Mouse (Mus musculus) limb, embryonic 14.5 days (tissue): ENCODE measurements around the gene Pm20d1. TPM values are rescaled to one million over a fixed set of nuclear protein-coding genes. Genes with fewer than 3 reads are reported as not detected.

Experiments
- ATAC-seq: fragments of 200-750 bp; cut with Nextera tagmentation; 2 replicates; pipeline ENCODE4 v1.8.0; 2017; ENCODE audit warnings: low read depth, moderate number of reproducible peaks, moderate TSS enrichment; ENCODE audit not compliant: low FRiP score
- DNase-seq: peaks from one replicate; pipeline ENCODE4 v3.0.0-alpha.2; 2015; ENCODE audit warnings: low spot score
- H3K27ac ChIP-seq: fragments of 300-500 bp; sonication (generic); replicated peaks from 2 replicates; pipeline ENCODE4 v1.5.1; 2014; ENCODE audit warnings: low read depth, mild to moderate bottlenecking, low read length, moderate library complexity, mixed read lengths
- H3K27me3 ChIP-seq: fragments of 300-500 bp; sonication (generic); 2 replicates; pipeline ENCODE4 v1.6.1; 2014; ENCODE audit warnings: low read length, mixed read lengths; ENCODE audit not compliant: control insufficient read depth, insufficient read depth
- H3K36me3 ChIP-seq: fragments of 300-500 bp; sonication (generic); 2 replicates; pipeline ENCODE4 v1.6.1; 2014; ENCODE audit warnings: mild to moderate bottlenecking, low read length, moderate library complexity, mixed read lengths; ENCODE audit not compliant: control insufficient read depth, insufficient read depth
- H3K4me1 ChIP-seq: fragments of 300-500 bp; sonication (generic); 2 replicates; pipeline ENCODE4 v1.6.1; 2014; ENCODE audit warnings: antibody characterized with exemption, low read length, mixed read lengths; ENCODE audit not compliant: control insufficient read depth, insufficient read depth
- H3K4me2 ChIP-seq: fragments of 300-500 bp; sonication (generic); replicated peaks from 2 replicates; pipeline ENCODE4 v1.6.1; 2014; ENCODE audit warnings: low read depth, mild to moderate bottlenecking, low read length, moderate library complexity; ENCODE audit not compliant: severe bottlenecking
- H3K4me3 ChIP-seq: fragments of 300-500 bp; sonication (generic); replicated peaks from 2 replicates; pipeline ENCODE4 v1.5.1; 2014; ENCODE audit warnings: low read length
- H3K9ac ChIP-seq: fragments of 300-500 bp; sonication (generic); 2 replicates; pipeline ENCODE4 v1.6.1; 2014; ENCODE audit warnings: mild to moderate bottlenecking, low read depth, low read length, moderate library complexity; ENCODE audit not compliant: severe bottlenecking
- H3K9me3 ChIP-seq: fragments of 300-500 bp; sonication (generic); 2 replicates; pipeline ENCODE4 v1.6.1; 2016; ENCODE audit warnings: low read length; ENCODE audit not compliant: control insufficient read depth
- POLR2A ChIP-seq: fragments of 200-500 bp; IDR thresholded peaks from 2 replicates; pipeline ENCODE4 v1.8.0; 2012; ENCODE audit warnings: inconsistent platforms, mild to moderate bottlenecking, moderate library complexity, borderline replicate concordance; ENCODE audit not compliant: insufficient read depth, insufficient read length; ENCODE audit errors: extremely low read depth
- WGBS: fragments of 180-500 bp; shearing (Covaris S2); extraction: QIAGEN DNeasy Blood & Tissue Kit; methylation state at CpG from one replicate; pipeline ENCODE4 v1.1.7; 2014; 5-methylcytosine and 5-hydroxymethylcytosine counted together
- polyA plus RNA-seq, 2 experiments: library from polyadenylated mRNA; depleted of rRNA in 1 of 2; stranded (reverse) in 1 of 2; unstranded in 1 of 2; fragments of >200 nt; fragmentation: Nextera tagmentation in 1 of 2; extraction: Ambion mirVana in 1 of 2; gene quantifications; 2 replicates each; pipeline versions ENCODE4 v1.2.1 to v1.2.3; 2012 to 2014

Pm20d1 gene
- polyA plus RNA-seq, 2 experiments = 0.29 to 0.53 TPM

GRCm38 (mm10) chr1:131751891-131752311 is 45.3 kb upstream of the Pm20d1 start:
- H3K27ac ChIP-seq = 0 out of 2 replicates have a peak overlapping the region, but pooled peaks have one; percentile 8
- TF ChIP-seq POLR2A = no peak
- no peaks in the 10 kb centered on the region for H3K4me1 ChIP-seq
- DNase-seq = no peak
- H3K9me3 ChIP-seq = no peaks in the 10 kb centered on the region
- H3K4me2 ChIP-seq = no peak overlapping the region
- H3K36me3 ChIP-seq = no peaks in the 10 kb centered on the region
- no peak overlapping the region for H3K9ac ChIP-seq
- no peak overlapping the region for H3K4me3 ChIP-seq
- ATAC-seq = no peak
- no peaks in the 10 kb centered on the region for H3K27me3 ChIP-seq
- 67% methylated on average over 10 of the region's 10 CpGs for WGBS

GRCm38 (mm10) chr1:131754212-131754829 is 42.9 kb upstream of the Pm20d1 start:
- Histone ChIP-seq H3K4me2 (no peak overlapping the region), H3K27me3 (no peaks in the 10 kb centered on the region), H3K9ac (no peak overlapping the region), H3K9me3 (no peaks in the 10 kb centered on the region), H3K36me3 (no peaks in the 10 kb centered on the region), H3K4me3 (no peak overlapping the region), H3K27ac (no peak overlapping the region), H3K4me1 (no peaks in the 10 kb centered on the region)
- ATAC-seq = no peak
- 81% methylated on average over 3 of the region's 3 CpGs for WGBS
- no peak for DNase-seq
- TF ChIP-seq POLR2A = no peak

- no peak for DNase-seq
- ATAC-seq = no peak
- Histone ChIP-seq H3K9me3 (no peaks in the 10 kb centered on the region), H3K27me3 (no peaks in the 10 kb centered on the region), H3K36me3 (no peaks in the 10 kb centered on the region), H3K4me2 (no peak overlapping the region), H3K4me1 (no peaks in the 10 kb centered on the region), H3K4me3 (no peak overlapping the region), H3K27ac (no peak overlapping the region), H3K9ac (no peak overlapping the region)
- WGBS = 96% methylated on average over 4 of the region's 4 CpGs
- TF ChIP-seq POLR2A = no peak
These were observed 42.3 kb upstream of the Pm20d1 start for GRCm38 (mm10) chr1:131754916-131755315.

- WGBS = 88% methylated on average over 6 of the region's 6 CpGs
- no peak for TF ChIP-seq POLR2A
- no peak overlapping the region for H3K9ac ChIP-seq
- no peak for ATAC-seq
- no peak overlapping the region for H3K4me3 ChIP-seq
- H3K9me3 ChIP-seq = no peaks in the 10 kb centered on the region
- H3K36me3 ChIP-seq = no peaks in the 10 kb centered on the region
- H3K27ac ChIP-seq = no peak overlapping the region
- no peaks in the 10 kb centered on the region for H3K27me3 ChIP-seq
- no peaks in the 10 kb centered on the region for H3K4me1 ChIP-seq
- DNase-seq = no peak
- H3K4me2 ChIP-seq = no peak overlapping the region
These were observed 40.0 kb upstream of the Pm20d1 start for GRCm38 (mm10) chr1:131757211-131757610.

- WGBS = 78% methylated on average over 7 of the region's 7 CpGs
These were observed 38.4 kb upstream of the Pm20d1 start for GRCm38 (mm10) chr1:131758796-131759195.

More at GRCm38 (mm10) chr1:131758796-131759195, 38.4 kb upstream of the Pm20d1 start:
- H3K4me2 ChIP-seq = no peak overlapping the region
- no peak for TF ChIP-seq POLR2A
- H3K9me3 ChIP-seq = no peaks in the 10 kb centered on the region
- H3K27ac ChIP-seq = no peak overlapping the region
- ATAC-seq = no peak
- no peaks in the 10 kb centered on the region for H3K27me3 ChIP-seq
- no peak overlapping the region for H3K4me3 ChIP-seq
- no peaks in the 10 kb centered on the region for H3K36me3 ChIP-seq
- H3K4me1 ChIP-seq = no peaks in the 10 kb centered on the region
- DNase-seq = no peak
- H3K9ac ChIP-seq = no peak overlapping the region
